Mouse (Mus musculus) thymus, adult 2 months (tissue): ENCODE measurements around the gene Tshz2.

ENCODE experiments used
- CTCF ChIP-seq: fragments of 200-500 bp; IDR thresholded peaks from 2 replicates; pipeline ENCODE4 v1.5.1; 2012; ENCODE audit warnings: mild to moderate bottlenecking, control low read depth, low read length, moderate library complexity, borderline replicate concordance; ENCODE audit not compliant: control insufficient read depth, poor library complexity, insufficient read depth; ENCODE audit errors: extremely low read depth
- POLR2A ChIP-seq: fragments of 200-500 bp; IDR thresholded peaks from 2 replicates; pipeline ENCODE4 v1.6.1; 2012; ENCODE audit warnings: mild to moderate bottlenecking, low read length, control low read depth, moderate library complexity; ENCODE audit not compliant: control insufficient read depth, poor library complexity, insufficient read depth; ENCODE audit errors: extremely low read depth

DNA sequence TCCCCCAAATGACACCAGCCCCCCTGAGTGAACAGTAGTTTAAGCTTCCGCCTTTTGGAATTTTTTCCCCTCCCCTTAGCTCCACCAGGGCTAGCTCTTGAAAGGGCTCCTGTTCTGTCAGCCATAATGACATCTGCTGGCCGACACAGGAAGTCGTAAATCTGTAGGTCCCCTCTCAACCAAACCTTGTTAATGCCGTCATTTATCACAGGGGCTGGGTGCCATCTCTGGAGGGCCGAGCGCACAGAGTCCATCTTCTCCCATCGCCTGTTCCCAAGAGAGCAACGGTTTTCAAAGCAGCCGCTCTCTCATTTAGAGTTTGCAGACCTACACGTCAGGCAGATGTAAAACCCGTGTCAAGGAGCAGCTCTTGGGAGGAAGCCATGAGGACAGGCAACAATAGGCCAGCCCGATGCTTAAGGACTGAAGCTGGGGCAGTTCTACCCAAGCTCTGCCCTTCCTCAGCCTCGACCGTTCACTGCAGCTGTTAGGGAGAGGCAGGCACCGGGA is 11.6 kb upstream of the Tshz2 start:
- TF ChIP-seq CTCF, result no peak
- TF ChIP-seq POLR2A, result no peak
